Mouse (Mus musculus) A20 (cell line): ENCODE results near the gene Kcnq2.

Experiments used
- DNase-seq: peaks from one replicate; pipeline ENCODE4 v3.0.0-alpha.2; 2011; ENCODE audit warnings: low read depth, low spot score

Kcnq2 gene

DNA sequence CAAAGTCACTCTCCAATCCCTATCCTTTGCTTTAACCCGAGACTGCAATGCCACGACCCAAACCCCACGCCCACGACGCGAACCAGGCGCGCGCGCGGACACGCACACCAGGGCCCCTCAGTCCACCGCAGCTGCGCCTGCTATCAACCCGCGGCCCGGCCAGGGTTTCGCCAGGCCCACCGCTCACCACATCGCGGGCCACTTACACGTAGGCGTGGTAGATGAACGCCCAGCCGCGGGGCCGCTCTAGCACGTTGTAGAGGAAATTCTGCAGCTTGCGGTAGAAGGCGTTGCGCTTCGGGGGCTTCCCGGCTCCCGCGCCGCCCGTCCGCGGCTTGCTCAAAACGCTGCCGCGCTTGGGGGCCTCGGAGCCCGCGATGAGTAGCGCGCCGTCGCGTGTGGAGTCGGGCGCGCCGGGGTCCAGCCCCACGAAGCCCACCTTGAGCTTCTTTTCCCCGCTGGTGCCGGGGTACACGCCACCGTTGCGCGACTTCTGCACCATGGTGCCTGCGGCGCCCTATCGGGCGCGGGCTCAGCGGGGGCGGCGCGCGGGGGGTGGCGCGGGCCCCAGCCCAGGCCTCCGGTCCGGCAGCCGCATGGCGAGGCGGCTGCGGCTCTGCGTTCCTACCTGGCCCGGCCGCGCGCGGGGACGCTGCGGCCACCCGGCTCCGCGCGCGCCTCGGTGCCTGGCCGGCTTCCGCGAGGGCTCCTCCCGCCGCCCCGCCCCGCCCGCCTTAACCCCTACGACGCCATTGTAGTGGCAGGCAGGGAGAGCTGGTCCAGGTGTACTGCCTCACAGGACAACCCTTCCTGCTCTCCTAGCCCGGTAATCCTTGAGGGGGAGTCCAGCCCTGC, at the start of gene Kcnq2:
TSS of gene Kcnq2 (minus strand) at position 710 of the 855 bp plus-strand sequence.
- no peak for DNase-seq

DNA sequence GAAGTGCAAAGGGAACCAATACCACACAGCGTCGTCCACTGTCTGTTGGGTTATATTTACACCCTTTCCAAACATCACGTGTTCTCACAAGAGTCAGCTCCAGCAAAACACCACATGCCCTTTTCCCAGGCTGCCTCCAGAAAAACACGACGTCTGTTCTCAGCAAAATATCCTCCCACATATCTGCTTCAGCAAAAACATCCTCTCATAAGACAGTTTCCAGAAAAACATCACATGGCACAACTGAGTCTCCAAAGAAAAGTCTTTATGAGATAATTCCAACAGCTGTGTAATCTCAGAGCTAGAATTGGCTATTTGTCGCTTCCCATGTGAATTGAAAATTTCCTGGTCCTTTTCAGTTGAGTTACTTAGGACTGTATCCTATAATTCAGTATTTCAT, 45.8 kb upstream of the Kcnq2 start:
- no peak for DNase-seq

DNA sequence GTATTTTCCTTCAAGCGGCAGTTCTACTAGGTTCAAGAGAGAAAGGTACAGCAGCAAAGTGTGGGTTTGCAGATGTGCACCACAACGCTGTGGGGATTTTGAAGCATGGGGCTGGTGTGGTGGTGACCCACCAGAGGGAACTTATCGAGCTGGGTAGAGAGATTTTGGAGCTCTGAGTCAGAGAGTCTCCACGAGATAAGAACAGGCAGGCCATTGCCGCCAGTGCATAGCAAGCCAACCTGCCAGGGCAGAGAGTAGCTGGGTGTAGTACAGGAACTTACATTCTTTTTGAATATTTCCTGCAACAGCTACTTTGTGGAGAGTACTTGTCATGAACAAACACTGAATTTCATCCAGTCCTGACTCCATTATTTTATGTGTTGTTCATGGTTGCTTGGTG, 43.4 kb upstream of the Kcnq2 start:
- no peak for DNase-seq

DNA sequence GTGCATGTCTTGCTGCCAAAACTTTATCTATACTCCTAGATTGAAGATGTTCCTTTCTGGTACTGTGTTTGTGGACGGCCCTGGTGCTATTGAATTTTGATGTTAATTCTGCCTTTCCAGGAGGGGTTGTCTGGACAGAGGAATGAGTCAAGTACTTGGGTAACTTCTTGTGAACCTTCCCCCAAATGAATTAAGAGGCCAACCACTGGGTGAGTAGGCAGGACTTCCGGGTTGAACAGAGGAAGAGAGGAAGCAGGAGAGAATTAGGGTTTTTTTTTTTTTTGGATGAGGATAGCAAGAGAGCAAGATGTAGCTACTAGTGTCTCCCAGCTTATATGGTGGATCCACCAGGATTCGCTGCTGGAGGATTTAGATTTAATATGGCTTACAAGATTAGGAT, 42.9 kb upstream of the Kcnq2 start:
- no peak for DNase-seq

DNA sequence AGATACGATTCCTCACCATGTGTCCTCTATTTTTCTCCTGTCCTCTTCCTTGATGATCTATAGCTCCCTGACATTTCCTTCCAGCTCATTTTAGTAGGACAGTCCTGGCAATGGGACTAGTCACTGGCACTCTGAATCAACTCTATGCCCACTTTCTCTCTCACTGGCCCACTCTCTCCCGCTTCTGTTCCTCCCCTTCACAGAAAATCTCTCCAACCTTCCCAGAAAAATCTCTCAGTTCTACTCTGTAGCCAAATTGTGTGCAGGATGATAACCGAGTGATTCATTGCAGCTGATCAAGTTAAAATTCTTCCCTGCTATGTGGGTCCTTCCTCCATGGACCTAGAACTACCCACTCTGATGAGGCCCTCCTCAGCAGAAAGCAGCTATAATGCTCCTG, 39.5 kb upstream of the Kcnq2 start:
- DNase-seq = no peak

DNA sequence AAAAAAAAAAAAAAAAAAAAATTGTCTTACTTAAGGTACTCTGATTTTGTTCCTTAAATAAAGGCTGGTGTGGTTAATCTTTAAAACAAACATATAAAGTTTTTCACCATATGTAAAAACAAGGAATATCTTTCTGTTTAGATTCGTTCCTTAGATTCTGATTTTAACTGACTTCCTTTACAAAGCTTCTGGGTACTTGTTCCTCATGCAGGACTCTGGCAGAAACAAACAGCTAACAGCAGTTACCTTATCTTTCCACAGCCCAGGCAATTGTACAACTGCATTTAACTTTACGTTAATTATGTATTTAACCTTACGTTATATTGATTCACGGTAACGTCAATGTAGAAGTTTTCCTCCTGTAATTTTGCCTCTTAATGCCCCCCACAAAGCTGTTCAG, 31.4 kb upstream of the Kcnq2 start:
- no peak for DNase-seq

DNA sequence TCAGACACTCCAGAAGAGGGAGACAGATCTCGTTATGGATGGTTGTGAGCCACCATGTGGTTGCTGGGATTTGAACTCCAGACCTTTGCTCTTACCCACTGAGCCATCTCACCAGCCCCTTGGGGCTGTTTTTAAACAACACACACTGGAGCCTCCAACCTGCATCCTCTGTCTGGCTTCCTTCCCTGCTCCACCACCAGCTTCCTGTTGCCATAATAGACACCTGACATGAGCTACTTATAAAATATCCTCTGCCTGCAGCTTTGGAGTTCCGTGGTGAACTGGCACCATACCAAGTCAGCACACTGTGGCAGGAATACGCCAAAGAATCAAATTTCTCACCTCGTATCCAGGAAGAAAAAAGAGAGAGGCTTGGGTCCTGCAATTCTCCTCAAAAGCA, 25.7 kb upstream of the Kcnq2 start:
- no peak for DNase-seq

DNA sequence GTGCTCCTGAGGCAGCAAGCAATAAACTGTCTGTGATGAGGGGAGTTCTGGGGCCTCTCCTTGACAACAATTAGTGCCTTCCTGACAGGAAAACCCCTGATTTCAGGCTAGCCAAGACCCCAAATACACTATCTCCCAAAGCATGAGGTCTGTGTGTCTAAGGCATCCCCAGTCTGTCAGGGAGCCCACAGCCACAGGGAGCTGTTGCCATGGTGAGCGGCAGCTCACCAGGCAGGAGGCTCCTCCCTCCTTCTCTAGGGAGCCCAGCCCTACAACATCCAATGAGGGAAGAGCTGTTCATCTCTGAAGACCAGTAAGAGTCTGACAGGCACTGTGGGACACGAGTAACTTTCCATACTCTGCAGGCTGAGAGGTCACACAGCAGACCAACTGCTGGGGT, 24.7 kb upstream of the Kcnq2 start:
- DNase-seq = no peak

DNA sequence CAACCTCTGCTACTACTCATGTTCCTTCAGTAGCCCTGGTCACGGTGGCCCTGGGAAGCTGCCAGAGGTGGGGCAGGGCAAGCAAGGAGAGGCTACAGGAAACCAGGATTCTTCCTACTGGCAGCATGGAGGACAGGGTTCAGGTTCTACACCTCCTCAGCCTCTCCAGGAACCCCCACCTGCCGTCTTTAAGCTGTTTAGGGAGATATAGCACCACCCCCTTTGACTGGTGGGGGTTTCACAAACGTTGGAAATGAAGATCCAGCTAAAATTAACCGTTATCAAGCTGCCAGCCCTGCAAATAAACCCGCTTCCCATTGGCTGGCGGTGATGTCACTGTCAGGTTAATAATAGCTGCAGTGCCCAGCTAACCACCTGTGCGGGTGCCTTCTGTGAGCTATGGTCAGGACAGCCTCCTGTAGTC, 24.0 kb upstream of the Kcnq2 start:
- DNase-seq = peak; percentile 18

DNA sequence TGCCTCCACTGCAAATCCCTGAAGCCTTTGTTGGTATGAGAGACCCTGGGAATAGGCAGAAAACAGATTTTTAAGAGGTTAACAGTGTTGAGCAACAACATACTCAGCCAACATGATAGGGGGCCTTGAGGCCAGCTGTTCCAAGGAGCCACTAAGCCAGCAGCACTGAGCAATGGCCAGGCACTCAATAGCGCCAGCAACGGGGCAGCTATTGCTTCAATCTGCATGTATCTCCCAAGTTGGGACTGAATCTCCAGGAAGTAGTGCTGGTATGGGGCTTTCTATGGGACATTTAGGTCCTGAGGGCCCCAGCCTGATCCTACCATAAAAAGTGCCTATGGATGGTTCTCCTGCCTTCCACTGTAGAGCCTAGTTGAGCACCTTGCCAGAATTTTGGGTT, 23.4 kb upstream of the Kcnq2 start:
- no peak for DNase-seq

DNA sequence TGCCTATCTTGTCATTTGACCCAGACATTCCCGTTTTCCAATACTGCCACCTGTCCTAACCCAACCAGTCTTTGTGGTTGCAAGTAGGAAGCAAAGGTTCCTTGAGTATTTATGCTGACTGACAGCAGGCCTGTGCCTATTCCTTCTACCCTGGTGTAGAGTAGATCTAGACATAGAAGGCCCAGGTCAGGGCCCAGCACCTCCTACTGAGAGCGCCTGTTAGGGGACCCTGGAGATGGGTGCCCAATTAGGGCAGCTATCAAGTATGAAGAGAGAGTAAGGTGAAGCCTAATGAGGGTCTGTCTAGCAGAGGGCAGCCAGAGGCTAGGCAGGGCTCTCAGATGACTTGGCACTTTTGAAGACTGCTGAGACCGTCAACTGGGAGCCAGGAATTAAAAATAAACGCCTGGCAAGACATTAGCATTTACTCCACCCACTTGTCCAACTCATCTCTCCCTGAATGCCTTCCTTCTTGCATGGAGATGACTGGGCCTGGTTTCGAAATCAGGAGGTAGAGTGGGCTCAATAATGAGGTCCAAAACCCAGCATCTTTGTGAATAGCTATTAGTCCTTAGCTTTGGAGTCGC, 22.7 kb upstream of the Kcnq2 start:
- DNase-seq = no peak

DNA sequence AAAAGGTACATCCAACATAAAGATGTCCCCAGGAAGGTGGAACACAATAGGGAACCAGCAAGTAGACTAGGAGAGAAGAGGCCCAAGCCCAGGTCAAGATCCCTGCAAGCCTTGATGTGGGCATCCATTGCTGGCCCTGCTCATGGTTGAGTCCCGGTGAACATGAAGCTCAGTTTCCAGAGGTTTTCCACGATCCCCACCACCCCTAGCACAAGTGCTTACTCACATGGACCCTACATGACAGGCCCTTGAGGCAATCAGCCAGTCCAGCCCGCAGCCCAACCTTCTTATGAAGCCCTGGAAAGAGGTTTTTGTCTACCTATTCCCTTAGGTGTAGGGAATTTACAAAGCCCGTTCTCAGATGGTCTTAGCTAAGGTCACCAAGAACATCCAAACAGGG, 22.1 kb upstream of the Kcnq2 start:
- DNase-seq = no peak

DNA sequence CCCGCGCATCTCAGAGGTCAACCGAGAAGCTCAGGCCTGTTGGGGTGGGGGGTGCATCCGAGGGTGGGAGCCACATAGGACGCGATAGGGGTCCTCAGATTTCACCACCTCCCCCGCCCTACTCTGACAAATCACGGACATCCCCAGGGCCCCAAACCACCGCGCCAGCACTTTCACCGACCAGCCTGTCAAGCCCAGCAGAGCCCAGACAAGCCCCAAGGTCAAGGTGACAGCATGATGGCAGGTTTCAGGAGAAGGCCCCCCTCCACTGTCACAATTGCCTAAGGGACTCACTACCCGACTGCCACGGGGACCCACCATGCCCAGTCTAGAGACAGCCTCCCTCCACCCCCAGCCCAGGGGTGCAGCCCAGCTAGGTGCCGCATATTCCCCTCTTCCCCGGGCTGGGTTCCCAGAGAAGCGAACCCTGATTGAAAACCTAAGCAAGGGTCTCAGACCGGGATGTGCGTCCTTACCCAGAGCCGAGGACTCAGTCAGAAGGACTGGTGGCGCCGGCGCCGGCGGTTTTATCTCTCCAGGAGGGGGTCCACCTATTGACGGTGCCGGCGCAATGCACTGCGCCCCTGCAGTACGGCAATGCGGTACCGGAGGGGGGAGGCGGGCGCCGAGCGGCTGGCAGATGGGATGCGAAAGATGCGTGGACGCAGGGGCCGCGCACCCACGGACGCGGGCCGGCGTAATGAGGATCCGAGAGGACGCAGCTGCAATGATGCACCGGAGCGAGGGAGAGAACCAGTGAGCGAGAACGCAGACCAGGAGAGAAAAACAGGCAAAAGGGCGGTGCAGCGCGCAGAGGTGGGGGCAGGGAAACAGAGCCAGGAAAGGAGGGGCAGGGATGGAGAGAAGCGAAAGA, 21.4 kb upstream of the Kcnq2 start, which contains the start of gene Eef1a2:
TSS of gene Eef1a2 (minus strand) at position 767 of the 874 bp plus-strand sequence.
- DNase-seq = no peak

DNA sequence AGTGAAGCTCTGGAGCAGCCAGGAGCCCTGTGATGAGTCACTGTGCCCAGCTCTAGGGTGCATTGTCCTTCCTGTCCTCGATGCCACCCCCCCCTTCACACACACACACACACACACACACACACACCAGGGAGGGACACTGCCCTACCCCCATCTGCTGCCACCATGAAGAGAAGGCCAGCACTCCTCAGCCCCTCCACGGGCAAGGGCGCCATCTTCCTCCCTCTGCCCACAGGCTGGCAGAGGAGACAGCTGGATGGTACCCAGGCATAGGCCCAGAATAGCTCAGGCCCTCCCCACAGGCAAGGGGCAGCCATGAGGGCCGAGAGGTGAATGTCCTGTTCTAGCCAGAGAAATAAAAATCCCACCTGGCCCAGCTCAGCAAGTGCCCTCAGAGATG, 20.7 kb upstream of the Kcnq2 start:
- no peak for DNase-seq

DNA sequence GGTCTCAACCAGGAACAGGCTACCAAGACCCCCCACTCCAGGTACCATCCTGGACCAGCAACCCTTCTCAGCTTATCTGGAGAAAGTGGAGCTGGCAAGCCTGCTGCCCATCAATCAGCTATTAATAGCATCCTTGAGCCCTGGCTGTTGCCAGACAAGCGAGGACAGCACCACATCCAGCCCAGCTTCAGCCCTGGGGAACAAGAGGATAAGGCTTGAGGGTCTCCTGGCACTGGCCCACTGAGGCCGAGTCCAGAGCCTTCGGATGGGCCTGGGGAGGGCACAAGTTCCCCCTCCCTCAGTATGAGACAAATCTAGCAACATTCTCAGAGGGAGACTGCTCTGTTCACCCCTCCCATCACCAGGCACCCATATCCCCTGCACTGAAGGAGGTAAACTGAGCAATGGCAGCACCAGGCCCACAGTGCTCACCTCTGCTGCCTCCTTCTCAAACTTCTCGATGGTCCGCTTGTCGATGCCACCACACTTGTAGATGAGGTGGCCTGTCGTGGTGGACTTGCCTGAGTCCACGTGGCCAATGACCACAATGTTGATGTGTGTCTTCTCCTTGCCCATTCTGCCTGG, 19.8 kb upstream of the Kcnq2 start:
- no peak for DNase-seq

DNA sequence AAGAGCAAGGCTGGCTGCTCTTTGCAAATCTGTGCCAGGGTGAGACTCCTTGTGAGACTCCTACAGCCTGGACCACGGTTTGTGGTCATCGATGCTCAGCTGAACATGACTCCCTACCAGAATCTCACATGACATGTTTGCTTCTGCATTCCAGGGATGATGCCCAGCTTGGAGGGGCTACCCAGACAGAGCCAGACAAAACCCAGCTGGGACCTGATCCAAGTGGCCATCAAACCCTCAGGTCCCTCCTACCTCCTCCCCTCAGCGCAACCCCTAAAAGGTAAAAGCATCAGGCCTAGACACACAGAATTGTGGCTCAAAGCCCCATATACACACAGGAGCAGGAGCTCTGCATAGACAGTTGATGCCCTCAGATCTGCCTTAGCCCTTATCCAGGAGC, 19.3 kb upstream of the Kcnq2 start:
- DNase-seq = no peak

DNA sequence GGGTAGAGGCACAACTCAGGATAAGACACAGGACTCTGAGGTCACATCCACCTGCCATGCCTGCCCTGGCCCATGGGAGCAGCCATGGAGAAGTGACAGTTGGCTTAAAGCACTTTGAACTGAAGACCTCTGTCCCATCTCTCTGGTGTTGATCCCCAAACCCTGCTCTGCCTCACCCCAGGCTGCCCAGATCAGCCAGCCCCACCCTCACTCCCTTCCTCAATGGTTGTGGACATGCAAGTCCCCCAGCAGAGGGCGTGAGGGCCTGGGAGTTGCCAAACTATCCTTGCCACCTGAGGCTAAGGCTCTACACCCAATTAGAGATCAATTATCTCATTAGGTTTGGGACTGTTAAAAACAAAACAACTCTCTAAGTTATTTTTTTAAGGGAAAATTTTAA, 18.7 kb upstream of the Kcnq2 start:
- peak; percentile 49 for DNase-seq

DNA sequence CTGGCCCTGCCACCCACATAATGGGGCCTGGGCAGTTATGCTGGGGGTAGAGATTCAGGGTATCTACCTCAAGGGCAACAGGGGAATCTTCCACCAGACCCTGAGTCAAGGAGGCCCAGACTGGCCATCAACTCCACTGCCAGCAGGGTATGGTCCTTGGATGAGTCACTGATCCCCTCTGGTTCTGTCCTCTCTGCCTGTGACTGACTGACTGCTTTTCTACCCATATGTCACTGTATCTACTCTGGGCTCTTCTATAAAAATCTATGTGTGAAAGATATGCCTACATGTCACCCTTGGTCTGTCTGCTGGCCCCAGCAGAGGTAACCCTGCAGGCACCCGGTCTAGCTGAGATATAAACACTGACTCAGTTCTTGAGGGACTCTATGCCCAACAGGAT, 18.0 kb upstream of the Kcnq2 start:
- no peak for DNase-seq

DNA sequence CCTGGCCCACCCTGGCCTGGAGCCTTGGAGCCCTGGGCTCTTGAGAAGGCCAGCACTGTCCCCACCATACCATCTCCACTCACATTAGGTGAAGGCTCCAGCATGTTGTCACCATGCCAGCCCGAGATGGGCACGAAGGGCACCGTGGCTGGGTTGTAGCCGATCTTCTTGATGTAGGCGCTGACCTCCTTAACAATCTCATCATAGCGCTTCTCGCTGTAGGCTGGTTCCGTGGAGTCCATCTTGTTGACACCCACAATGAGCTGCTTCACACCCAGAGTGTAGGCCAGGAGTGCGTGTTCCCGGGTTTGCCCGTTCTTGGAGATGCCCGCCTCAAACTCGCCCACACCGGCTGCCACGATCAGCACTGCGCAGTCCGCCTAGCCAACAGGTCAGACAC, 17.6 kb upstream of the Kcnq2 start:
- DNase-seq = no peak

DNA sequence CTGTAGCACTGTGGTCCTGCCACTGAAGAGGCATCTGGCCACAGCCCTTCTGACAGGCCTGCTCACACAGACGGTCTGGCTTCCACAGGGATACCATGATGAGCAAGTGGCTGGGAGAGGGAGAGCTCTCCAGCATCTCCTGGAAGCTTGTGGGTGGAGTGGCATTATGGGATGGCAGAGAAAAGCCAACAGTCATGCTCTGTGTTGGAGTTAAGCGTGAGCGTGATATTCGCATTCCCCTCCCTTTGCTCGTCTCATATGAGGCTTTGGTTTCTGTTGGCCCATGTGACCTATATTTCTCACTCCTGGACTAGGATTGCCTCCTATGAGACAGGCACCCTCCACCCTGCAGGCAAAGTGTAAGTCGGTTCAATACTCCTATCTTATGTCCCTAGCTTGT, 15.2 kb upstream of the Kcnq2 start:
- DNase-seq = no peak

DNA sequence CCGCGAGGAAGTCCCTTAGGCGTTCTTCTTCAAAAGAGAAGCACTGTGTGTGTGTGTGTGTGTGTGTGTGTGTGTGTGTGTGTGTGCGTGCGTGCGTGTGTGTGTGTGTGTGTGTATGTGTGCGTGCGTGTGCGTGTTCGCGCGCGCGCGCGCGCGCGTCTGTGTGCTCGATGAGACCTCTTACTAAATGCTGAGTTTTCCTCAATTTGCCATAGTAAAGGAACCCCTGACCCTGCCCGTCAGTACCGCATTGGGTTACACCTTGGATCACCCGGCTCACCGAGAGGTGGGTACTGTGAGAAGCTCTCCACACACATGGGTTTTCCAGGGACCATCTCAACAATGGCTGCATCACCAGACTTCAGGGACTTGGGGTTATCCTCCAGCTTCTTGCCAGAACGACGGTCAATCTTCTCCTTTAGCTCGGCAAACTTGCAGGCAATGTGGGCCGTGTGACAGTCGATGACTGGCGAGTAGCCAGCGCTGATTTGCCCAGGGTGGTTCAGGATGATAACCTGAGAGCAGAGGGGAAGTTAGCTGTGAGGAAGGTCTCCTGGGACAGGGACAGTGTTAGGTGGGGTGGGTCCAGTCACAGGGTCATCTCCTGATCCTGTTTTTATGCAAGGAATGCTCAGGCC, 13.3 kb upstream of the Kcnq2 start:
- no peak for DNase-seq
